Mouse (Mus musculus): ENCODE results near the gene Iqcm. TPM values are rescaled to one million over a fixed set of nuclear protein-coding genes. Genes with fewer than 3 reads are reported as not detected.

Gene Iqcm
- polyA plus RNA-seq, 1 experiment from 2014 or later, result not detected

Other genes with a start within 250 kb of the Iqcm start
- gene Rasd2, start 234.8 kb upstream of the Iqcm start, polyA plus RNA-seq (2015; fragmentation: Nextera tagmentation; extraction: Ambion mirVana), result 0.70 and 1.4 TPM in 2 replicates
- gene Gm10358, start 42.1 kb upstream of the Iqcm start, polyA plus RNA-seq (2015; fragmentation: Nextera tagmentation; extraction: Ambion mirVana), result 0.23 TPM in 1 of 2 replicates, not detected in the other

All from forebrain, embryonic 16.5 days (tissue).